Mouse (Mus musculus): Measurements from ENCODE around the gene Klf8.
"Not testable (repeated sequence)": the region's sequence is repeated elsewhere in the genome, so short reads cannot be mapped to it uniquely, and the experiment has no call there.

The Klf8 gene

DNA sequence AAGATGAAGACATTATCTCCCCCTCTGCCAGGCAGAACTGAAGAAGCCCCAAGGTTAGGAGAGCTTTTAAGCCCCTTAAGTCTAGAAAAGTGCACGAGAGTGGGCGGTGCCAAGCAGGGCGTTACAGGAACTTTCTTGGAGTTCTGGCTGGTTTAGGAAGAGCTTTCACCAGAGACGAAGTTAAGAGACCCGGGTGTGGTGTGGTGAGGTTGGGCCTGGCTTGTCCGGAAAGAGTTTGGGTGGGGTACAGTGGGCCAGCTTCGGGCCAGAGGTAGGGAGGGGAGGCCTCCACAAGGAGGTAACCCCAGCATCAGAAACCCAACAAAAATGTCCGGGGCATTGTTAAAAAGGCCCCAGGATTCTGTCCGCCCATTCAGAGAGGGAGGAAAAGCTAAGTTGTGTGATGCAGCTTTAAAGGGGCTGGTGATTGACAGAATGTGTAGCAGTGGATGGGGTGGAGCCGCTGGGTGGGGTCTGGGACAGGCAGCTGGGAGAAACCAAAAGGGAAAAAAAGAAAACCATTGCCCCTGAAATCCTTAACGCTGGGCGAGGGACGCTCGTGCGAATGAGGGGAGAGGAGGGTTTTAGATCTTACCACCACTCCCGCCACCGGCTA, at the start of gene Klf8:
TSS of gene Klf8 (plus strand) at position 163 of the 616 bp plus-strand sequence.
- DNase-seq (ENCODE audit: low spot score in 2 of 2): peak; percentile 14

DNA sequence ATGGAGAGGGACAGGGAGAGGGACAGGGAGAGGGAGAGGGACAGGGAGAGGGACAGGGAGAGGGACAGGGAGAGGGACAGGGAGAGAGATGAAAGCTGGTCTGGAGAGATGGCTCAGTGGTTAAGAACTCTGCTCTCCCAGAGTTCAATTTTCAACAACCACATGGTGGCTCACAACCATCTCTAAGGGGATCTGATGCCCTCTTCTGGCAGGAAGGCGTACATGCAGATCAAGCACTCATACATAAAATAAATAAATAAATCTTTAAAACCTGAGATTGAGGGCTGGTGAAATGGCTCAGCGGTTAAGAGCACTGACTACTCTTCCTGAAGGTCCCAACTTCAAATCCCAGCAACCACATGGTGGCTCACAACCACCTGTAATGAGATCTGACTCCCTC, 38.1 kb upstream of the Klf8 start:
- DNase-seq (ENCODE audit: low spot score in 2 of 2): not testable (repeated sequence)

- DNase-seq (ENCODE audit: low spot score in 2 of 2): no peak
Measured at GRCm38 (mm10) chrX:153211101-153211500, 26.2 kb upstream of the Klf8 start.

DNA sequence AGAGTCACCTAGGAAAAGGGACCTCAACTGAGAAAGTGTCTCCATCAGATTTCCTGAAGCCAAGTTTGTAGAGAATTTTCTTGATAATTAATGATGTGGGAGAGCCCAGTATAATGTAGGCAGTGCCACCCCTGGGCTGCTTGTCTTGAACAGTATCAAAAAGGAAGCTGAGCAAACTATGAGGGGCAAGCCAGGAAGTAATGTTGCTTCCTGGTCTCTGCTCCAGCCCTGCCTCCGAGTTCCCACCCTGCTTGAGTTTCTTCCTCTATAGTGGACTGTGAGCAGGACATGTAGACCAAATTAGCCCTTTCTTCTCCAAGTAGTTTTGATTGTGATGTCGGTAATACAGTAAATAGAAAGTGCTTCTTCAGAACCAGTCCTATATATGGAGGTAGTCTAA, 6.0 kb upstream of the Klf8 start:
- DNase-seq (ENCODE audit: low spot score in 2 of 2): no peak

DNA sequence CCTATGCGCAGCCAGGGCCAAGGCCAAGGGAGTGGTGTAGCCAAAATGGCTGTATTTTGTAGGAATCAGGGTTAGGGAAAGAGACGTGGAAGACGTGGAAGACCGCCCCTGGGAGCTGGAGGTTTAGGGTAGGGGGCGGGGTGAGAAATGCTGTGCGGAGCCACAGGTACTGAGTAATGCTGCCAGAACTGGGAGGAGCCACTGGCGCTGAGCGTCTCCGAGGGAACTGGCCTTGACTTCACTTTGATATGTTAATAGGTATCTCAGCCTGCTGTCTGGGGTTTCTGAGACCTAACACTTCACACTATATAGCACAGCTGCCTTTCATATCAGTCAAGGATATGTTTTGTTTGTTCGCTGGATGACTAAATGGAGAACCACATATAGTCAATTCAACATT, 4.0 kb upstream of the Klf8 start:
- no peak for DNase-seq (ENCODE audit: low spot score in 2 of 2)

DNA sequence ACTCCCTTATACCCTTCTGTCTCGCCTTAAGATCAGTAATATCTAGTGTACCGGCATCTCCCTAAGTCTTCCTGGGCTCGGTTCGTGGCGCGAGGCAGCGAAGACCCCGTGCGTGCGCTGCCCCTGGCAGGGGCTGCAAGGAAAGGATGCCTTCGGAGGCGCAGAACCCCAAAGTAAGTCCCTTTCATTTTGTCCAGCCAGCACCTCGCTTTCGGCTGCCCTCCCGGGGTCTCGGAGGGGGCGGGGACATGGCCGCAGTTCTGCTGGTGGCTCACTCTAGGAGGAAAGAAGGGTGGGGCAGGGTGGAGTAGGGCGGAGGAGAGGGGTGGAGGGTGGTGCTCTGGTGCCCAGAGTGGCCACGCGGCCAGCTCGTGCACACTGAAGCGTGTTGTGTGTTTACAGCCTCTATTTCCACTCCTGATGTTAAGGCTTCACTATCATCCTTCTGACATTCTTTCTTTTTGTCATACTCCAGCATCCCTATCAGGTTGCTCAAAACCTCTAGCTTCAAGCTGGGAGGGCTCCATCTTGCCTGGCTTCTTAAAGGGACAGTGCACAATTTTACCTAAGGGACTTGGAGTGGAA, 746 bp downstream of the Klf8 start:
- peak; percentile 29 to 30 for DNase-seq (ENCODE audit: low spot score in 2 of 2)

DNA sequence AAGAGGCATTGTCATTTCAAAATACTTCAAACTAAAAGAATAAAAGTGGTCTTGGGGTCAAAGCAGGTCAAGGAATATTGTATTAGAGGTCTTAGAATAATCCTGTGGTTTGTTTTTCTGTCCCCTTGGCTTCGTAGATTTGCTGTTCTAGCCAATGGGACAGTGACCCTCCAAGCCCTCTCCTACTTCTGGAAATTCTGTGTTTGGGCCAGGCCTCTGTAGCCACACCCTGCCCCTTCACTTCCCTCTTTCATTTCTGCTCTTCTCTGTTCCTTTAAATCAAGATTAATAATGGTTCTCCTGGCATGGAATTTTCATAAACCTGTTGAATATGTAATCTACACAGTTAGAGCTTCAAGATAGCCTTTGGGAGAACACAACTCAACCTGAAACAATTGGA, 17.0 kb downstream of the Klf8 start:
- DNase-seq (ENCODE audit: low spot score in 2 of 2): no peak

- DNase-seq (ENCODE audit: low spot score in 2 of 2): peak; percentile 12 to 63
Measured at GRCm38 (mm10) chrX:153255504-153255903, 18.2 kb downstream of the Klf8 start.

DNA sequence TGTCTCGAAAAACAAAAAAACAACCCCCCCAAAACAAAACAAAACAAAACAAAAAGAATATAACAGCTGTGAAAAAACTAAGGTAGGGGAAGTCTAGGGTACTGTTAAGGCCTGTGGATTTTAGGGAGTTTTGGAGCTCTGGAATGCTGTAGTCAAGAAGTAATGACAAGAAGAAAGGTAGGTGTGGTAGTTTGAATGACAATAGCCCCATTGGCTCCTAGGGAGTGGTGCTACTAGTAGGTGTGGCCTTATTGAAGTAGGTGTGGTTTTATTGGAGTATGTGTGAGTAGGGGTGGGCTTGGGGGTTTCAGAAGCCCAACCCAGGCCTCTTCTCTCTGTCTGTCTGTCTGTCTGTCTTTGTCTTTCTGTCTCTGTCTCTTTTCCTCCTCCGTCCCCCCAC, 44.9 kb downstream of the Klf8 start:
- DNase-seq (ENCODE audit: low spot score in 2 of 2): no peak

- no peak for DNase-seq (ENCODE audit: low spot score in 2 of 2)
Measured at GRCm38 (mm10) chrX:153311356-153311755, 74.1 kb downstream of the Klf8 start.

- DNase-seq (ENCODE audit: low spot score in 2 of 2): no peak
Measured at GRCm38 (mm10) chrX:153323105-153323504, 85.8 kb downstream of the Klf8 start.

- DNase-seq (ENCODE audit: low spot score in 2 of 2): not testable (repeated sequence)
Measured at GRCm38 (mm10) chrX:153334140-153334539, 96.9 kb downstream of the Klf8 start.

- DNase-seq (ENCODE audit: low spot score in 2 of 2): peak; percentile 25 to 44
Measured at GRCm38 (mm10) chrX:153359331-153360215, 122.3 kb downstream of the Klf8 start.

GRCm38 (mm10) chrX:153360216-153360590, 122.9 kb downstream of the Klf8 start:
- peak in 1 of 2 experiments; percentile 44 for DNase-seq (ENCODE audit: low spot score in 2 of 2)

- no peak for DNase-seq (ENCODE audit: low spot score in 2 of 2)
Measured at GRCm38 (mm10) chrX:153360666-153361269, 123.5 kb downstream of the Klf8 start.

DNA sequence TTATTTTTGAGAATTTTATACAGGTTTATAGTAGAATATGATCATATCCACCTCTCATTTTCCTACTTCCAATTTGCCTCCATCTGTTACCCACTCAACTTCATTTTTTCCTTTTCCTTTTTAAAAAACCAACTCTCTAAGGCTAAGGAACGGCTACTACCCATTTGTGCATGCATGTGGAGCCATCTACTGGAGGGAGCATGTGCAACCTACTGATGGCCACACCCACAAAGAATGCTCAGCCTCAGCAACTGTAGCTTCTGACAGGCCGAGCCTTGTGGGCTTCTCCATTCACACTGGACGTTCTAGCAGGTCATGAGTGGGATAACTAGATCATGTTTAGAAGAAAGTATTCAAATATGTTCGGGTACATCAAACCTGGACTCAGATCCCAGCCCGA, 129.5 kb downstream of the Klf8 start:
- peak; percentile 19 to 47 for DNase-seq (ENCODE audit: low spot score in 2 of 2)

GRCm38 (mm10) chrX:153369780-153370179, 132.5 kb downstream of the Klf8 start:
- DNase-seq (ENCODE audit: low spot score in 2 of 2): no peak

DNA sequence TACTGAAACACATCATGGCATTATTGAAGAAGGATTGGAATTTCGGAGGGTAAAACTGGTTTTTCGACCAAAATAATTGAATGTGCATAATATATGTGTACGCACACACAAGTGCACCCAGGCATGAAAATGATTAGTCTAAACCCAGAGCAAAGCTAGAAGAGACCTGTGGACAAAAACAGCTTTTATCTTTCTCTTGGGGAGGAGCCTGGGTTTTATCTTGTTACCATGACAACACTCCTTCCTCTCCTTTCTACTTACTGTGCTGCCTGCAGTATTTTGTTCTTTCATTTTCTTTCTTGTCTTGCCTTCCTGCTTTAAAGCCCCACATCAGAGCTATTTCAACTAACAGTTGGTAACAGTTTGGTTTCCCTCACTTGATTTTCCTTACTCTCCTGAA, 137.8 kb downstream of the Klf8 start:
- no peak for DNase-seq (ENCODE audit: low spot score in 2 of 2)

DNA sequence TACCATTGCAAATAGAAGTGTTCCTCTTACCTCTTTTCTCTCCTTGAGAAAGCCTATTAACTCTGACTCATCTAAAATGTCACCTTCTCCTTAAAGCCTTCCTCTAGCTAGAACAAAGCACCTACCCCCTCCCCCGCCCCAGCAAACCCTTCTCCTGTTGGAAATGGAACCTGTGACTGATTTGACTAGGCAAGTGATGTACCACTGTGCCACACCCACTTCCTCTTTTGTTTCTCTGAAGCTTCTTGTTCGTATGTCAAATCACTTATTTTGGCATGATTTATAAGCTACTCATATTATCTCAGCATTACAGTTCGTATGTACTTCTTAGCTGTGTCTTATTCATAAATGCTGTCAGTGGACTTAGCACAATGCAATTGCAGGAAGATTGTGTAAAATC, 144.5 kb downstream of the Klf8 start:
- no peak for DNase-seq (ENCODE audit: low spot score in 2 of 2)

- DNase-seq (ENCODE audit: low spot score in 2 of 2): no peak
Measured at GRCm38 (mm10) chrX:153389291-153389690, 152.0 kb downstream of the Klf8 start.

DNA sequence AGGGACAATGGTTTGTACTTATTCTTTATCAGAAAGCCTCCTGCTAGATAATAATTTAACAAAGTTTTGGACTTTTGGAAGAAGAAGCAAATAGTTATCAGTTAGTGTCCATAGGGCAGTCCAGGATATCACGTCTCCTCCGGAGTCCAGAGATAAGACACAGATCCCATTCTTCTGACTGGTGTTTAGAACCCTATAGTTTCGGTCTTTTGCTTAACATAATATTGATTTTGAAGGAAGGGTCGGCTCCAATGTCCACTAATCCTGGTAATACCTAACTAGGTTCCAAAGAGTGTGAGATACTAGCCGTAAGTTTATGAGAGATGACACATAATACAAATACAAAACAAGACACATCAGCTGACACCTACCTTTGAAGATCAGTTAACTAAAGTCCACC, 179.8 kb downstream of the Klf8 start:
- no peak for DNase-seq (ENCODE audit: low spot score in 2 of 2)

GRCm38 (mm10) chrX:153433659-153434293, 196.5 kb downstream of the Klf8 start:
- DNase-seq (ENCODE audit: low spot score in 2 of 2): peak in 1 of 2 experiments; percentile 2
